Mouse (Mus musculus): ENCODE measurements around the gene Dysf. TPM values are rescaled to one million over a fixed set of nuclear protein-coding genes. Genes with fewer than 3 reads are reported as not detected.
A peak's percentile ranks its signal among the peaks of the same experiment; 100 is the strongest.
"Not testable (repeated sequence)": the region's sequence is repeated elsewhere in the genome, so short reads cannot be mapped to it uniquely, and the experiment has no call there.

The Dysf gene
- polyA plus RNA-seq, 1 experiment from 2014 or later, result 17.3 TPM

- ATAC-seq (ENCODE audit: low FRiP score, low TSS enrichment), result no peak
- no peaks in the 10 kb centered on the region for H3K9me3 ChIP-seq (ENCODE audit: control insufficient read depth, low read length)
- no peak overlapping the region for H3K9ac ChIP-seq (ENCODE audit: low read depth, low read length)
- no peak overlapping the region for H3K4me2 ChIP-seq (replicated peaks; ENCODE audit: low read depth, low read length)
- 0 out of 2 replicates have a peak, but pooled peaks cover 6% of the 10 kb centered on the region for H3K4me1 ChIP-seq (ENCODE audit: control insufficient read depth, insufficient read depth, low read length)
- no peak overlapping the region for H3K4me3 ChIP-seq (ENCODE audit: low read length)
- no peak overlapping the region for H3K27ac ChIP-seq (ENCODE audit: low read depth, low read length)
- H3K36me3 ChIP-seq (ENCODE audit: control insufficient read depth, insufficient read depth, low read length), result no peaks in the 10 kb centered on the region
- WGBS, result 89% methylated on average over 7 of the region's 7 CpGs
- peaks cover 7% of the 10 kb centered on the region; the same call in 1 of the 2 replicates for H3K27me3 ChIP-seq (ENCODE audit: control insufficient read depth, insufficient read depth, low read length)
Observed at GRCm38 (mm10) chr6:84016851-84017250, 8.5 kb downstream of the Dysf start.

GRCm38 (mm10) chr6:84017392-84017791 lies 9.0 kb downstream of the Dysf start:
- Histone ChIP-seq H3K27ac (ENCODE audit: low read depth, low read length) (no peak overlapping the region), H3K4me2 (replicated peaks; ENCODE audit: low read depth, low read length) (no peak overlapping the region), H3K9ac (ENCODE audit: low read depth, low read length) (no peak overlapping the region), H3K4me1 (ENCODE audit: control insufficient read depth, insufficient read depth, low read length) (0 out of 2 replicates have a peak, but pooled peaks cover 7% of the 10 kb centered on the region), H3K4me3 (ENCODE audit: low read length) (no peak overlapping the region), H3K36me3 (ENCODE audit: control insufficient read depth, insufficient read depth, low read length) (no peaks in the 10 kb centered on the region), H3K9me3 (ENCODE audit: control insufficient read depth, low read length) (no peaks in the 10 kb centered on the region), H3K27me3 (ENCODE audit: control insufficient read depth, insufficient read depth, low read length) (peaks cover 7% of the 10 kb centered on the region; the same call in 1 of the 2 replicates)
- 61% methylated on average over 3 of the region's 3 CpGs for WGBS
- ATAC-seq (ENCODE audit: low FRiP score, low TSS enrichment), result no peak

GRCm38 (mm10) chr6:84018906-84019550 lies 10.6 kb downstream of the Dysf start:
- Histone ChIP-seq H3K36me3 (ENCODE audit: control insufficient read depth, insufficient read depth, low read length) (no peaks in the 10 kb centered on the region), H3K27ac (ENCODE audit: low read depth, low read length) (peak overlapping the region; percentile 12; the same call in 1 of the 2 replicates), H3K4me1 (ENCODE audit: control insufficient read depth, insufficient read depth, low read length) (0 out of 2 replicates have a peak, but pooled peaks cover 7% of the 10 kb centered on the region)

GRCm38 (mm10) chr6:84020002-84020401 lies 11.6 kb downstream of the Dysf start:
- no peak for ATAC-seq (ENCODE audit: low FRiP score, low TSS enrichment)
- Histone ChIP-seq H3K9ac (ENCODE audit: low read depth, low read length) (peak overlapping the region; percentile 42; the same call in 1 of the 2 replicates), H3K9me3 (ENCODE audit: control insufficient read depth, low read length) (no peaks in the 10 kb centered on the region), H3K36me3 (ENCODE audit: control insufficient read depth, insufficient read depth, low read length) (no peaks in the 10 kb centered on the region), H3K4me1 (ENCODE audit: control insufficient read depth, insufficient read depth, low read length) (0 out of 2 replicates have a peak, but pooled peaks cover 7% of the 10 kb centered on the region), H3K27ac (ENCODE audit: low read depth, low read length) (peak overlapping the region; percentile 12; the same call in 1 of the 2 replicates), H3K4me2 (replicated peaks; ENCODE audit: low read depth, low read length) (no peak overlapping the region), H3K27me3 (ENCODE audit: control insufficient read depth, insufficient read depth, low read length) (peaks cover 7% of the 10 kb centered on the region; the same call in 1 of the 2 replicates), H3K4me3 (ENCODE audit: low read length) (peak overlapping the region; percentile 41)
- WGBS, result 74% methylated on average over 4 of the region's 4 CpGs

More at GRCm38 (mm10) chr6:84018906-84019550, 10.6 kb downstream of the Dysf start:
- Histone ChIP-seq H3K4me2 (replicated peaks; ENCODE audit: low read depth, low read length) (peak overlapping the region; percentile 77), H3K9ac (ENCODE audit: low read depth, low read length) (peak overlapping the region; percentile 42), H3K27me3 (ENCODE audit: control insufficient read depth, insufficient read depth, low read length) (peaks cover 7% of the 10 kb centered on the region; the same call in 1 of the 2 replicates), H3K9me3 (ENCODE audit: control insufficient read depth, low read length) (no peaks in the 10 kb centered on the region), H3K4me3 (ENCODE audit: low read length) (peak overlapping the region; percentile 41)
- ATAC-seq (ENCODE audit: low FRiP score, low TSS enrichment), result peak; percentile 84
- WGBS, result 3% methylated on average over 28 of the region's 28 CpGs

- Histone ChIP-seq H3K4me3 (ENCODE audit: low read length) (no peak overlapping the region), H3K9ac (ENCODE audit: low read depth, low read length) (no peak overlapping the region), H3K27me3 (ENCODE audit: control insufficient read depth, insufficient read depth, low read length) (peaks cover 7% of the 10 kb centered on the region; the same call in 1 of the 2 replicates), H3K27ac (ENCODE audit: low read depth, low read length) (no peak overlapping the region), H3K9me3 (ENCODE audit: control insufficient read depth, low read length) (no peaks in the 10 kb centered on the region), H3K4me1 (ENCODE audit: control insufficient read depth, insufficient read depth, low read length) (0 out of 2 replicates have a peak, but pooled peaks cover 7% of the 10 kb centered on the region), H3K36me3 (ENCODE audit: control insufficient read depth, insufficient read depth, low read length) (no peaks in the 10 kb centered on the region), H3K4me2 (replicated peaks; ENCODE audit: low read depth, low read length) (no peak overlapping the region; the same call in 1 of the 2 replicates)
- ATAC-seq (ENCODE audit: low FRiP score, low TSS enrichment), result no peak
- WGBS, result 80% methylated on average over 3 of the region's 3 CpGs
Observed at GRCm38 (mm10) chr6:84021990-84022389, 13.6 kb downstream of the Dysf start.

- Histone ChIP-seq H3K9ac (ENCODE audit: low read depth, low read length) (no peak overlapping the region), H3K4me2 (replicated peaks; ENCODE audit: low read depth, low read length) (no peak overlapping the region), H3K27me3 (ENCODE audit: control insufficient read depth, insufficient read depth, low read length) (no peaks in the 10 kb centered on the region), H3K36me3 (ENCODE audit: control insufficient read depth, insufficient read depth, low read length) (no peaks in the 10 kb centered on the region), H3K4me1 (ENCODE audit: control insufficient read depth, insufficient read depth, low read length) (0 out of 2 replicates have a peak, but pooled peaks cover 3% of the 10 kb centered on the region), H3K4me3 (ENCODE audit: low read length) (no peak overlapping the region), H3K27ac (ENCODE audit: low read depth, low read length) (no peak overlapping the region), H3K9me3 (ENCODE audit: control insufficient read depth, low read length) (no peaks in the 10 kb centered on the region)
- ATAC-seq (ENCODE audit: low FRiP score, low TSS enrichment), result no peak
- 87% methylated on average over 3 of the region's 3 CpGs for WGBS
Observed at GRCm38 (mm10) chr6:84025636-84026035, 17.2 kb downstream of the Dysf start.

GRCm38 (mm10) chr6:84028791-84029190 lies 20.4 kb downstream of the Dysf start:
- no peak overlapping the region for H3K27ac ChIP-seq (ENCODE audit: low read depth, low read length)
- no peak overlapping the region for H3K4me2 ChIP-seq (replicated peaks; ENCODE audit: low read depth, low read length)
- no peaks in the 10 kb centered on the region for H3K36me3 ChIP-seq (ENCODE audit: control insufficient read depth, insufficient read depth, low read length)
- H3K9ac ChIP-seq (ENCODE audit: low read depth, low read length), result no peak overlapping the region
- no peak for ATAC-seq (ENCODE audit: low FRiP score, low TSS enrichment)
- no peaks in the 10 kb centered on the region for H3K9me3 ChIP-seq (ENCODE audit: control insufficient read depth, low read length)
- no peak overlapping the region for H3K4me3 ChIP-seq (ENCODE audit: low read length)
- no peaks in the 10 kb centered on the region for H3K27me3 ChIP-seq (ENCODE audit: control insufficient read depth, insufficient read depth, low read length)
- no peaks in the 10 kb centered on the region for H3K4me1 ChIP-seq (ENCODE audit: control insufficient read depth, insufficient read depth, low read length)

- no peaks in the 10 kb centered on the region for H3K36me3 ChIP-seq (ENCODE audit: control insufficient read depth, insufficient read depth, low read length)
- H3K27me3 ChIP-seq (ENCODE audit: control insufficient read depth, insufficient read depth, low read length), result no peaks in the 10 kb centered on the region
- ATAC-seq (ENCODE audit: low FRiP score, low TSS enrichment), result no peak
- H3K27ac ChIP-seq (ENCODE audit: low read depth, low read length), result no peak overlapping the region
- no peaks in the 10 kb centered on the region for H3K4me1 ChIP-seq (ENCODE audit: control insufficient read depth, insufficient read depth, low read length)
- 0 out of 2 replicates have a peak, but pooled peaks cover 2% of the 10 kb centered on the region for H3K9me3 ChIP-seq (ENCODE audit: control insufficient read depth, low read length)
- WGBS, result 91% methylated on average over 7 of the region's 7 CpGs
- H3K4me2 ChIP-seq (replicated peaks; ENCODE audit: low read depth, low read length), result no peak overlapping the region
- no peak overlapping the region for H3K9ac ChIP-seq (ENCODE audit: low read depth, low read length)
- H3K4me3 ChIP-seq (ENCODE audit: low read length), result no peak overlapping the region
Observed at GRCm38 (mm10) chr6:84029775-84030174, 21.4 kb downstream of the Dysf start.

GRCm38 (mm10) chr6:84032516-84032915 lies 24.1 kb downstream of the Dysf start:
- H3K27ac ChIP-seq (ENCODE audit: low read depth, low read length); H3K4me2 ChIP-seq (replicated peaks; ENCODE audit: low read depth, low read length); H3K27me3 ChIP-seq (ENCODE audit: control insufficient read depth, insufficient read depth, low read length); H3K4me3 ChIP-seq (ENCODE audit: low read length); H3K9ac ChIP-seq (ENCODE audit: low read depth, low read length); H3K9me3 ChIP-seq (ENCODE audit: control insufficient read depth, low read length); ATAC-seq (ENCODE audit: low FRiP score, low TSS enrichment); H3K36me3 ChIP-seq (ENCODE audit: control insufficient read depth, insufficient read depth, low read length); H3K4me1 ChIP-seq (ENCODE audit: control insufficient read depth, insufficient read depth, low read length): not testable (repeated sequence)
- 56% methylated on average over 5 of the region's 5 CpGs for WGBS

Measured in kidney, embryonic 14.5 days (tissue).